Mouse (Mus musculus): ENCODE data around the gene Dennd1b.

GRCm38 (mm10) chr1:139060301-139060700 is 97.1 kb downstream of the Dennd1b start:
- TF ChIP-seq CTCF (IDR thresholded peaks at IDR 0.05; ENCODE audit: low read depth, low read length) (no peak), POLR2AphosphoS5 (IDR thresholded peaks at IDR 0.05; ENCODE audit: insufficient replicate concordance, low read depth, low read length) (no peak), GATA1 (IDR thresholded peaks at IDR 0.05; ENCODE audit: borderline replicate concordance, low read length) (no peak)

Data from G1E (cell line).